Mouse (Mus musculus) megakaryocyte-erythroid progenitor cell, adult 5-6 weeks (primary cell): ENCODE measurements around the gene Odf3l1. TPM values are rescaled to one million over a fixed set of nuclear protein-coding genes. Genes with fewer than 3 reads are reported as not detected.

Experiments
- total RNA-seq, 2 experiments: library from RNA; stranded (forward) in 1 of 2; stranded (reverse) in 1 of 2; fragments of 200-1000, 215-1000 nt in 1 of 2; fragments of >200 nt in 1 of 2; fragmentation: Nextera tagmentation in 1 of 2; gene quantifications; 2 replicates each; pipeline ENCODE4 v1.2.3; 2014 to 2017

Gene Odf3l1
- total RNA-seq, 2 experiments from 2014 or later, result not detected

Other genes starting within 250 kb of the Odf3l1 start
- not detected in 2 replicates for gene Lingo1, start 68.2 kb downstream of the Odf3l1 start, total RNA-seq (2014; fragmentation: Nextera tagmentation)
- gene Lingo1, start 68.2 kb downstream of the Odf3l1 start, total RNA-seq (2017), result not detected in 2 replicates
- gene Cspg4, start 354 bp upstream of the Odf3l1 start, total RNA-seq (2014; fragmentation: Nextera tagmentation), result not detected in 2 replicates
- gene Cspg4, start 354 bp upstream of the Odf3l1 start, total RNA-seq (2017), result not detected in 2 replicates
- gene Snx33, start 63.7 kb upstream of the Odf3l1 start, total RNA-seq (2014; fragmentation: Nextera tagmentation), result 2.3 and 2.8 TPM in 2 replicates
- gene Snx33, start 63.7 kb upstream of the Odf3l1 start, total RNA-seq (2017), result 1.9 and 3.4 TPM in 2 replicates
- 118 and 148 TPM in 2 replicates for gene Imp3, start 72.8 kb upstream of the Odf3l1 start, total RNA-seq (2014; fragmentation: Nextera tagmentation)
- gene Imp3, start 72.8 kb upstream of the Odf3l1 start, total RNA-seq (2017), result 108 and 128 TPM in 2 replicates
- gene Snupn, start 86.2 kb upstream of the Odf3l1 start, total RNA-seq (2014; fragmentation: Nextera tagmentation), result 20.2 and 20.5 TPM in 2 replicates
- gene Snupn, start 86.2 kb upstream of the Odf3l1 start, total RNA-seq (2017), result 10.3 and 15.5 TPM in 2 replicates
- 7.2 and 9.2 TPM in 2 replicates for gene Ptpn9, start 130.2 kb upstream of the Odf3l1 start, total RNA-seq (2014; fragmentation: Nextera tagmentation)
- gene Ptpn9, start 130.2 kb upstream of the Odf3l1 start, total RNA-seq (2017), result 8.2 and 8.4 TPM in 2 replicates
- gene Sin3a, start 207.4 kb upstream of the Odf3l1 start, total RNA-seq (2014; fragmentation: Nextera tagmentation), result 65.6 and 111 TPM in 2 replicates
- gene Sin3a, start 207.4 kb upstream of the Odf3l1 start, total RNA-seq (2017), result 108 and 111 TPM in 2 replicates